Mouse (Mus musculus) erythroblast, embryonic 14.5 days (primary cell): Measurements from ENCODE around the gene Agk. TPM values are rescaled to one million over a fixed set of nuclear protein-coding genes. Genes with fewer than 3 reads are reported as not detected.

Experiments
- H3K27me3 ChIP-seq: 2 replicates; pipeline ENCODE4 v1.6.1; 2012; ENCODE audit warnings: inconsistent platforms; ENCODE audit not compliant: control insufficient read depth
- H3K36me3 ChIP-seq: 2 replicates; pipeline ENCODE4 v1.6.1; 2012; ENCODE audit warnings: mild to moderate bottlenecking, inconsistent platforms; ENCODE audit not compliant: control insufficient read depth
- H3K4me1 ChIP-seq: 2 replicates; pipeline ENCODE4 v1.6.1; 2012; ENCODE audit warnings: inconsistent platforms; ENCODE audit not compliant: control insufficient read depth
- H3K4me3 ChIP-seq: replicated peaks from 2 replicates; pipeline ENCODE3; 2012; ENCODE audit warnings: moderate library complexity, mild to moderate bottlenecking, inconsistent platforms
- H3K9me3 ChIP-seq: 2 replicates; pipeline ENCODE4 v1.6.1; 2012; ENCODE audit warnings: low read length, inconsistent platforms, mixed read lengths; ENCODE audit not compliant: control insufficient read depth
- GATA1 ChIP-seq: IDR thresholded peaks from 2 replicates; pipeline ENCODE4 v1.6.1; 2012; ENCODE audit warnings: low read length, inconsistent platforms, mixed read lengths
- TAL1 ChIP-seq: IDR thresholded peaks from 3 replicates; pipeline ENCODE4 v1.6.1; 2012; ENCODE audit warnings: low read length, inconsistent platforms, mixed read lengths
- polyA plus RNA-seq: library from polyadenylated mRNA; stranded (reverse); fragments of >175 nt; gene quantifications from 2 replicates; pipeline ENCODE4 v1.2.3, GENCODE M21; 2012

The Agk gene
- polyA plus RNA-seq, 1 experiment: 0.09 TPM

DNA sequence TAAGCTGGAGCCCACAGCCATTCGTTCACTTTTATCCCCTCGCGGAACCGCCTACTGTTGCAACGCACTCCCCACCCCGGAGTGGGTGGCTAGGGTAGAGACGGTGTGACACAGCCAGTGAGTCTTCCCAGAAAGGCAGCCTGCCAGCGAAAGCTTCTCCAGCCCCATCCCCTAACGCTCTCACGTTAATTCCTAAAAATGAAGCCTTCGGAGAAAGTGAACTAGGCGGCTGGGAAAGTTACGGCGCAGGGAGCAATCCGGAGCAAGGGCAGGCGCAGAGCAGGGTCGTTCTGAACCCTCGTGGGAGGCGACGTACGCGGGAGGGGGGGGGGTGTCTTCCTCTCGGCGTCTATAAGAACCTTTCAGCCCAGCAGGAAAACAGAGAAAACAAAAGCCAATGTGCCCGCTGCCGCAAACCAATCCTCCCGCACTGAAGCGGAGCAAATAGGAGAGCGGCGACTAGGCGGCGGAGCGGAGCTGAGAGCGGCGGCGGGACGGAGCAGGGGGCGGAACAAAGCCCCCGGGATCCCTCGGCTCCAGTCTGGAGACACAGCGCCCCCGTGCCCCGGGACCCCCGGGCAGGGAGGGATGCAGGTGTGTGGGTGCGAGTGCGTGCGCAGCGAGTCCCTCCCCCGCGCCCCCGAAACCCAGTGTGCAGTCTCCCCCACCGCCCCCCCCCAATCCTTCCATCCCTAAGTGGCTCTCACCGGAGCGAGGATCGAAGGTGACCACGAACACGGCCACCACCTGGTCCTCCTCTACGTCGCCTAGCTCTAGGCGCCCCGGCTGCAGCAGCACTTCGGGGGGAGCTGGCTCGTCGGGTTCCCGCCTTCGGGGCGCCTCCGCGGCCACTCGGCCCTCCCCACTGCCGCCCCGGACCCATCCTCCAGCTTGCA is 110.4 kb downstream of the Agk start:
- Histone ChIP-seq H3K36me3 (no peaks in the 10 kb centered on the region), H3K9me3 (no peaks in the 10 kb centered on the region), H3K27me3 (peaks cover 71% of the 10 kb centered on the region), H3K4me3 (peak overlapping the region; percentile 61), H3K4me1 (peaks cover 12% of the 10 kb centered on the region)
- TF ChIP-seq GATA1: no peak
- no peak for TF ChIP-seq TAL1

- Histone ChIP-seq H3K4me1 (peaks cover 12% of the 10 kb centered on the region), H3K9me3 (no peaks in the 10 kb centered on the region), H3K4me3 (peak within 1 kb of the TSS; percentile 61), H3K36me3 (no peaks in the 10 kb centered on the region), H3K27me3 (peaks cover 75% of the 10 kb centered on the region)
- TF ChIP-seq GATA1: no peak
- TF ChIP-seq TAL1: no peak
Observed at GRCm38 (mm10) chr6:40436047-40436483, 111.1 kb downstream of the Agk start, which contains the start of gene E330009J07Rik. Gene E330009J07Rik (minus strand): TSS chr6:40436135.

DNA sequence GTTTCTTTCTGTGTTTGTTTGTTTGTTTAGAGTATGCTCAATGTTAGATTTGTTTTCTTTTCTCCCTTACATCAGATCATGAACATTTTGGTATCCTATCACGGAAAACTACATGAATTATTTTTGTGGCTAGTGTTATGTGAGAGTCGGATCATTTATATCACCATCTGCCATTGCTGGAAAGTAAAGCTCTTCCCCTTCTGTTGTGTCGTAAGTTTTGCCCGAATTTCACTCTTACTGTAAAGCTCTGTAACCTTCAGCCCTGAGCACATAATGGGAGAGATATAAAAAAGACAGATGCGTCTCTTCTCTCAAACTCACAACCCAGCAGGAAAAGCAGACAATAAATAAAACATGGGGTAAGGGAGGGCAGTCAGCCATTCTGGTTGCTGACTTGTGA is 114.0 kb downstream of the Agk start, which contains the start of gene Wee2:
Gene Wee2, plus strand, starts transcription at position 153 of the 400 bp plus-strand sequence.
- Histone ChIP-seq H3K27me3 (peaks cover 63% of the 10 kb centered on the region), H3K9me3 (no peaks in the 10 kb centered on the region), H3K36me3 (no peaks in the 10 kb centered on the region), H3K4me1 (peaks cover 12% of the 10 kb centered on the region), H3K4me3 (no peak within 1 kb of the TSS)
- TF ChIP-seq GATA1: no peak
- TF ChIP-seq TAL1: no peak

GRCm38 (mm10) chr6:40439731-40440130 is 114.8 kb downstream of the Agk start:
- TF ChIP-seq GATA1: no peak
- no peak for TF ChIP-seq TAL1
- no peaks in the 10 kb centered on the region for H3K36me3 ChIP-seq
- H3K4me3 ChIP-seq: no peak overlapping the region
- peaks cover 55% of the 10 kb centered on the region for H3K27me3 ChIP-seq
- H3K4me1 ChIP-seq: peaks cover 12% of the 10 kb centered on the region
- no peaks in the 10 kb centered on the region for H3K9me3 ChIP-seq

GRCm38 (mm10) chr6:40441276-40441675 is 116.3 kb downstream of the Agk start:
- no peaks in the 10 kb centered on the region for H3K4me1 ChIP-seq
- TF ChIP-seq TAL1: no peak
- peaks cover 39% of the 10 kb centered on the region for H3K27me3 ChIP-seq
- H3K36me3 ChIP-seq: no peaks in the 10 kb centered on the region
- no peaks in the 10 kb centered on the region for H3K9me3 ChIP-seq
- H3K4me3 ChIP-seq: no peak overlapping the region

DNA sequence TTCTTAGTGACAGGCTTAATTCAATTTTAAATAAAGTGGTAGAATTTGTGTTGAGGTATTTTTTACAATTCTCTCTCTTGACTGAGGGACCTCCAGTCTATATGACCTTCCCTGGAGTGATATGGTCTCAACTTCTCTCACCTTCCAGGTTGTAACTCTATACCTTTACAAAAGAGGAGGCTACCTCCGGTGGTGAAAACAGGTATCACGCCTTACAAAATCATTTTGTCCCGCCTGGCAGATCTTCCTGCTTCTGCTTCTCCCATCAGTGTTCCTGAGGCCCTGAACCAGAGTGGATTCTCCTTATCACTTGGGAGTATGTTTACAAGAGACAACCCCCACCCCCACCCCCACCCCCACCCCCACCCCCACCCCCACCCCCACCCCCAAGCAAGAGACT is 116.8 kb downstream of the Agk start:
- Histone ChIP-seq H3K36me3 (no peaks in the 10 kb centered on the region), H3K27me3 (peaks cover 37% of the 10 kb centered on the region), H3K9me3 (no peaks in the 10 kb centered on the region), H3K4me1 (no peaks in the 10 kb centered on the region), H3K4me3 (no peak overlapping the region)
- TF ChIP-seq GATA1 (no peak), TAL1 (no peak)

GRCm38 (mm10) chr6:40443281-40443928 is 118.4 kb downstream of the Agk start:
- Histone ChIP-seq H3K4me3 (no peak overlapping the region), H3K36me3 (no peaks in the 10 kb centered on the region), H3K27me3 (peaks cover 23% of the 10 kb centered on the region), H3K9me3 (no peaks in the 10 kb centered on the region), H3K4me1 (no peaks in the 10 kb centered on the region)
- no peak for TF ChIP-seq TAL1
- TF ChIP-seq GATA1: no peak

Other genes starting within 250 kb of the Agk start
- gene E330009J07Rik, start 111.0 kb downstream of the Agk start, polyA plus RNA-seq: not detected in 2 replicates
- gene Wee2, start 113.9 kb downstream of the Agk start, polyA plus RNA-seq: not detected in 2 replicates
- gene Ssbp1, start 146.2 kb downstream of the Agk start, polyA plus RNA-seq: 0.52 and 0.59 TPM in 2 replicates
- gene Tas2r137, start 166.1 kb downstream of the Agk start, polyA plus RNA-seq: not detected in 2 replicates
- not detected in 2 replicates for gene Tas2r108, start 168.4 kb downstream of the Agk start, polyA plus RNA-seq
- gene Prss37, start 194.3 kb downstream of the Agk start, polyA plus RNA-seq: not detected in 2 replicates
- not detected in 2 replicates for gene Olfr461, start 229.9 kb downstream of the Agk start, polyA plus RNA-seq
- not detected in 2 replicates for gene Olfr460, start 244.3 kb downstream of the Agk start, polyA plus RNA-seq